Mouse (Mus musculus) gastrocnemius, postnatal 10 days (tissue): ENCODE data around the gene Cyth2. TPM values are rescaled to one million over a fixed set of nuclear protein-coding genes. Genes with fewer than 3 reads are reported as not detected.
A peak's percentile ranks its signal among the peaks of the same experiment; 100 is the strongest.

Source experiments
- DNase-seq: peaks from one replicate; pipeline ENCODE4 v3.0.0; 2021; ENCODE audit warnings: mixed read lengths
- long read RNA-seq, 2 experiments: library from polyadenylated mRNA; stranded (forward); transcript quantifications; one replicate each; pipeline ENCODE4 v2.0.0; 2021
- total RNA-seq, 2 experiments: library from RNA; stranded (reverse); gene quantifications; 2 replicates each; pipeline ENCODE4 v1.2.3; 2021

The Cyth2 gene
- total RNA-seq = 10 to 100 TPM; 45.3 to 45.4 TPM
- long read RNA-seq, experiment 1, transcript Cyth2-203 (12 exons, 1,512 nt) = major isoform, 20 of 31 reads
- long read RNA-seq, experiment 1, transcript Cyth2-202 (12 exons, 2,519 nt) = minor isoform, 7 of 31 reads
- long read RNA-seq, experiment 1, partial matches to known transcripts = 2 of 31 reads
- long read RNA-seq, experiment 1, other reads (novel, unspliced or antisense) = 2 of 31 reads
- long read RNA-seq, experiment 2, transcript Cyth2-202 (12 exons, 2,519 nt) = minor isoform, 9 of 29 reads
- long read RNA-seq, experiment 2, transcript Cyth2-203 (12 exons, 1,512 nt) = major isoform, 17 of 29 reads
- long read RNA-seq, experiment 2, partial matches to known transcripts = 2 of 29 reads
- long read RNA-seq, experiment 2, other reads (novel, unspliced or antisense) = 0 of 29 reads

DNA sequence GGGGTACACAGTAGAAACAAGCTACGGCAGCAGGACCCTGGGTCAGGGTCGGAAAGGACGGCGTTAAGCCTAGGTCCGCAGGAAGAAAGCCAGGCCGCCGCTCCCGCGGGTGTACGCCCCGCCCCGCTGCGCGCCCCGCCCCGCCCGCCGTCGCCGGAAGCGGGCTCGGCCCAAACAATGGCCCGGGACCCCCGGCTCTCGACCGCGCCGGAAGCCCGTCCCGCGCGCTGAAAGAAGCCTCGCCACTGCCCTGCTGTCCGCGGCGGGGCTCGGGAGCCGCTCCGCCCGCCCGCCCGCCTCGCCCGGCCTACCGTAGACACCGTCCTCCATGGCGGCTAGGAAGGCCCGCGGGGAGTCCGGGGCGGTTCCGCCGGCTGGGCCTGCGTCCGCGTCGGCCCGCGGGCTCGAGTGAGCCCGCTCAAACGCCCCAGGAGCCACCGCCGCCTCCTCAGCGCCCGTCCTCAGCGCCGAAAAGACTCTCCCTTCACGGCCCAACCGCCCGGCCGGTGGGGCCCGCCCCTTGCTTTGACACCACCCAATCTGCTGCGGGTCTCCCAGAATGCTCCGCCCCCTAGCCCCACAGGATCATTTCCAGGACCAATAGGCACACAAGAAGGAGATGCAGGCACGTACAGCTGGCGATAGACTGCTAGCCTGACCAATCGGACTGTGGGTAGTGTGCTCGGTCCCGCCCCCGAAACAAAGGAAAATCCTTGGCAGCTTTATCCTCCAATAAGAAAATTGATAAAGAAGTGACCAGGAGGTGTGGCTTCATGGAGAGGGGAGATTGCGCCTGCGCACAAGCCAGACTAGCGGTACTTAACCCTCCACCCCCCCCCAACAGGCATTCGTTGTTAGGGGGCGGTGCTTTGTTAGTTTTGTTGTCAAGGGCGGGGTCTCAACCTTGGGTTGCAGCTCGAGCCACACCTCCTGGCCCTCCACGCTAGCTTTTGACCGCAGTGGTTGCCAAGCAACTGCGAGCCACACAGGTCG lies at the start of gene Cyth2:
TSS of gene Cyth2 (minus strand) at position 795 of the 993 bp plus-strand sequence.
- DNase-seq = peak; percentile 99

- DNase-seq = no peak
These were observed 48.4 kb upstream of the Cyth2 start for GRCm38 (mm10) chr7:45862804-45863203.

GRCm38 (mm10) chr7:45859008-45859407 lies 44.6 kb upstream of the Cyth2 start:
- DNase-seq = no peak

- DNase-seq = no peak
These were observed 42.8 kb upstream of the Cyth2 start for GRCm38 (mm10) chr7:45856950-45857901.

GRCm38 (mm10) chr7:45853089-45853488 lies 38.7 kb upstream of the Cyth2 start:
- no peak for DNase-seq

DNA sequence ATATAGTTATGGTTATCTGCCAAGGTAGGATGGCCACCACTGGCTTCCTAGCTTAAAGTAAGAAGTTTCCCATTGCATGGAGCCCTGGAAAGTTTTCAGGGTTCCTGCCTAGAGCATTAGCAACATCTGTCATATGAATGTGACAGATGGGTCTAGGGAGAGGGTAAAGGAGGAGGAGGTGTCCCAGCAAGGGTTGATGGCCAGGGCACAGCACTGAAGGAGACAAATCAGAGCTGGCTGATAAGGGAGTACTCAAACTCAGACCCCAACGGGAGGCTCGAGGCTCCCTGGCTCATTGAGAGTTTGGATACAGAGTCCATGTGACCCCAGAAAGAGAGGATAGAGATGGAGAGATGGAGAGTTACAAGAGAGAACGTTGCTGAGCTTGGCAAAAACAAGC lies 36.3 kb upstream of the Cyth2 start:
- no peak for DNase-seq

DNA sequence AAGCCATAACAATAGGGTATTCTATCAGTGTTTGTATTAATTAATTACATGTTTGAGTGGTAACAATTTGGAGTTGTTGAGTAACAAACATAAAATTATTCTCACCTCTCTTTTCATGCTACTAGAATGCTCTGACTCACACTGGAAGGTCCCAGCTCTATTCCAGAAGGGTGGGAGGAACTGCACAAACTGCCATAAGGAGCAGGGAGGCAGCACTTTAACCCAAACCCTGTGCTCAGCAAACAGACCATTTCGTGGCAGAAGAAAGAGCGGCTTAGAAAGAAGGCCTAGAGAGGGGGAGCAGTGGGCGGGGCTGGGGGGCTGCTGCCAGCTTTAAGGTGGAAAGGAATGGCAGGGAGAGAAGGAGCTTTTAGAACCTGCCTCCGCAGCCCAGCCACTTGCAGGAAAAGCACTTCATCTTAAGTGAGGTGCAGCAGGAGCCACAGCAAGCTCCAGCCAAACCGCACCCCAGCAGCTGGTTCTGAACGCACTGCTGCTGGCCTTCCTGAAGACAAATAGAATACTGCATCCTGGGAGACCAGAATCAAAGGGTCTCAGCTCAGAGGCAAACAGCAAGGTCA lies 34.2 kb upstream of the Cyth2 start:
- DNase-seq = no peak

DNA sequence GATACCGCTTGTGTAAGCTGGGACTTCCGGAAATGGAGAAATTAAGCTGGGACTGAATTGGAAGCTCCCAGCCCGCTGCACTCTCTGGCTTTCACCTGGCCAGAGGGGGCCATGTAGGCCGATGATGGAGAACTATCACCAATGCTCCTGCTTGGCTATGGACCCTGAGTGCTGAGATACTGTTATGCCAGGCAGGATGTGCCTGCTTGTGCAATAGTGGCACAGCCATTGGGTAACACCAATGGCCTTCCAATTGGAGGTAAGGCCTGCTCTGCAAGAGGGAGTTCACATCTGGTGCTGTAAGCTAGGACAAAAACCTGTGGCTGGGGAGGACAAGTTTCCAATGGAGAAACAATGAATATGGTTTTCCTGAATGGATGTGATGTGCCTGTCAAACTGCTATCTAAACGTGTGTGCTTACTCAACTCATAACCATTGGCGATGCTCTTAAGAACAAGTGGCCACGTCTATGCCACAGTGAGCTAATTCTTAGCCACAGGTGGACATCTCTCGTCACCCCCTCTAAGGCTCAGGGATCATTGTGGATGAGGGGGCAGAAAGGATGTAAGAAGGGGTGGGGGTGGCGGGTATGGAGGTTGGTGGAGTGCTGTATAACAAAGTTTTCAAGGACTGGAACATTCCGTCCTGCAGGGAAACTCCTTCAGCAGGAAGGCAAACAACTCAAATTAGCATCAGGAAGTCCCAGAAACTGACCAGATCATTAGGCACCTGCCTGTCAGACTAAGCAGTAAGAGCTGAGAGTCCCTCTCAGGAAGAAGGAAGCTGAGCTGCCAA lies 28.8 kb upstream of the Cyth2 start:
- DNase-seq = no peak

- no peak for DNase-seq
These were observed 19.5 kb upstream of the Cyth2 start for GRCm38 (mm10) chr7:45833924-45834323.

DNA sequence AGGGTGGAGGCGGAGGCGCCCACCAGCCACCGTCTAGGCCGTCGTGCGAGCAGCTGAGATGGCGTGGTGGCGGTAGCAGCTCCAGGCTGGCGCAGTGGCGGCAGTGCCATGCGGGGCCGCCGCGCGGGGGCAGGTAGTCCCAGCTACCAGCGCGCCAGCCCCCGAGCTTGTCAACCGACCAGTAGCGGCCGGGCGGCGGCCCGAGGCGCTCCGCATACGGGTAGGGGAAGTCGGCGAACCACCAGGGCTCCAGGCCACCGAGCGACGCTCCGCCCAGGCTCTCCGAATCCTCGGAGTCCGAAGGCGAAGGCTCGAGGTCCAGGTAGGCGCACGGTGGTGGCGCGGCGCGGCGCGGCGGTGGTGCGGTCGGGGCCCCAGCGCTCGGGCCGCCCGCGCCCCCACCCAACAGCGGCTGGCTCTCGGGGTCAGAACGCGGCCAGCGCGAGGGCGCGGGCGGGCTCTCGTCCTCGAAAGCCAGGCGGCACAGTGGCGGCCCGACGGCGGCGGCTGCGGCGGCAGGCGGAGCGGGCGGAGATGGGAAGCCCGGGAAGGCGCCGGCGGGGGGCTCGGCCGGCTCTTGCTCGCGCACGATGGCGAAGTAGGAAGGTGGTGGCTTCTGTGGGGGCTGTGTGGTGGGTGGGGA lies 18.9 kb upstream of the Cyth2 start:
- DNase-seq = no peak

DNA sequence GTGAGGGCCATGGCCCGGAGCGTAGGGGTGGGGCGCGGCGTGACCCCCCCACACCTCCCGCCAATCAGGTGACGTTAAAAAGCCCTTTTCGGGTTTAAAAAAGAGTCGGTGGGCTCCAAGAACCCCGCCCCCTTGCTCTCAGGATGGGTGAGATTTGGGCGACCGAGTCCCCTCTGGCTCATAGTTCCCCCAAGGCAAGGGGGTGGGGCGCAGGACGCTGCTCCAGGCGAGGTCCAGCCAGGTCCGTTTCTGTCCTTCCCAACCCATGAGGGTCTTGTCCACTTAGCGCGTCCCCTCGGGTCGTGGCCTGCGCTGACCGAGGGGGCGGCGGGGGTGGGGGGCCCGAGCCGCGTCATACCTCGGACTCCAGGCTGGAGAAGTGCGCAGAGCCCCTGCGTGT lies 18.0 kb upstream of the Cyth2 start:
- DNase-seq = no peak

DNA sequence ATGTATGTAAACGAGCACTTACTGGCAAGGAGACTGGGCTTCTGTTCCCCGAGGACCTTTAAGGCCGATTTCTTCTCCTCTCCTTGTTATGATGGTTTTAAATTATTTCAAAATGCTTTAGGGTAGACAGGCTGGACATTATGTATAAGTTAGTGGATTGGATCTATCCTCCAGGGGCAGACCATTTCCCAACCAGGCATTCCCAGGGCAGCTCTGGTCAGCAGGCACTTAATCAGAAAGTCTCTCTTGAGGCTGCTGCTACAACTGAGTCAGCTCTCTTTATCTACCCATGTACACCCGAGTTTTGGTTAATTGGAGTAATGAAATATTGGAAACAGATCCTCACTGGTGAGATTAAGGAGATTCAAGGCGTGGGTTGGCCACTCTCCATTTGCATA lies 16.7 kb upstream of the Cyth2 start:
- no peak for DNase-seq

- peak; percentile 77 for DNase-seq
These were observed 16.2 kb upstream of the Cyth2 start, which contains the start of gene Grwd1 for GRCm38 (mm10) chr7:45830427-45831127. Grwd1 (minus strand) TSS chr7:45830944.

GRCm38 (mm10) chr7:45826631-45827030 lies 12.2 kb upstream of the Cyth2 start:
- no peak for DNase-seq

DNA sequence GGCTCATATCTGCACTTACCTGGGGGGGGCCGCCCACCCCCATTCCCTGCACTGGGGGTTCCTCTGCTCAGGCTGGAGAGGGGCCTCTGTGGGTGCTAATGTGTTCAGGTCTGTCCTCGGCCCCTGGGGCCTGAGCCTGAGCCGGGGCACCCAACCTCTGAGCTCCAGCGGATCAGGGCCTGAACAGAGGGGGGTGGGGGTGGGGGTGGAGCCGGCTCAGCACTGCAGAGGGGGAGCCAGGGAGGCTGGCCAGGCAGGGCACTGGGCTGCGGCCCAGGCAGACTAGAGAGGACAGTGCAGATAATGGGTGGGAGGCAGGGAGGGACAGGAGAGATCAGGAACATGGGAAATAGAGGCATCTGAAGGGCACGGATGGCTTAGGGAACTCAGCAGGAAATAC lies 10.2 kb upstream of the Cyth2 start, which contains the start of gene Kcnj14:
TSS of gene Kcnj14 (minus strand) at position 185 of the 400 bp plus-strand sequence.
- no peak for DNase-seq

GRCm38 (mm10) chr7:45820913-45821312 lies 6.5 kb upstream of the Cyth2 start:
- no peak for DNase-seq

GRCm38 (mm10) chr7:45819843-45820242 lies 5.5 kb upstream of the Cyth2 start:
- DNase-seq = no peak

DNA sequence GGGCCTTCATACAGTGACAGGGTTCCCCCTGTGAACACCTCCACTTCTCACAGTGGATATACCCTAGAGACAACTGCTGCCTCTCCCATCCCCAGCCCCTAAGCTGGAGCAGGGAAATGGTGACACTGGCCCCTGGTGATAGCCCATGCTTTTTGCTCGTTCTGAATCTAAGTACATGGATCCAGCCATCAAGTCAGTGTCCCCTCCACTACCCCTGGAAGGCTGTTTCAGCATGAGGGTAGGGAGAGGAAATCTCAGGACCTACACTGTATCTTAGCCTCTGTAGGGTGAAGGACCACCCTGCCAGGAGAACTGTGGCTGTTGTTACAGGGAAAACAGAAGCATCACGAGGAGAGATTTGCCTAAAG lies 1.6 kb upstream of the Cyth2 start:
- DNase-seq = no peak

GRCm38 (mm10) chr7:45815323-45815983 lies 1.1 kb upstream of the Cyth2 start:
- DNase-seq = no peak
